Mouse (Mus musculus) E14TG2a.4 (cell line): ENCODE data around the gene Brca1.

Source experiments
- CTCF ChIP-seq: conservative IDR thresholded peaks from 2 replicates; pipeline ENCODE4 v1.5.1; 2014; ENCODE audit warnings: low read length
- POU5F1 ChIP-seq: IDR thresholded peaks from 2 replicates; pipeline ENCODE4 v1.6.1; 2014; ENCODE audit warnings: low read length, borderline replicate concordance

DNA sequence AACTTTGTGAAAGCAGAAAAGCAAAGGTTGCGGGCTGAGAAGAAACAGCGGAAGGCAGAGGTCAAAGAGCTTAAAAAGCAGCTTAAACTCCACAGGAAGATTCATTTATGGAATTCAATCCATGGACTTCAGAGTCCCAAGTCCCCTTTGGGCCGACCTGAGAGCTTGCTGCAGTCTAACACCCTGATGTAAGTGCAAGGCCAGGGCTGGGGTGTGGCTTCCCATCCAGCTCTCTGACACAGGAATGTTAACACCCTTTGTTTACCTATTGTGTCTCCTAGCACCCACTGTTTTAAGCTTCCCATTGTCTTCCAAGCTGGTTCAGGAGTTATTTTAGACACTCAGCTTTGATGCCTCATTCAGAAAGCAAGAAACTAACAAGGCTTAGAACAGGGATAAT, 16.7 kb upstream of the Brca1 start:
- TF ChIP-seq CTCF (no peak), POU5F1 (no peak)
